ENCODE assay signal across 8 mouse cellular contexts in the genomic region with DNA sequence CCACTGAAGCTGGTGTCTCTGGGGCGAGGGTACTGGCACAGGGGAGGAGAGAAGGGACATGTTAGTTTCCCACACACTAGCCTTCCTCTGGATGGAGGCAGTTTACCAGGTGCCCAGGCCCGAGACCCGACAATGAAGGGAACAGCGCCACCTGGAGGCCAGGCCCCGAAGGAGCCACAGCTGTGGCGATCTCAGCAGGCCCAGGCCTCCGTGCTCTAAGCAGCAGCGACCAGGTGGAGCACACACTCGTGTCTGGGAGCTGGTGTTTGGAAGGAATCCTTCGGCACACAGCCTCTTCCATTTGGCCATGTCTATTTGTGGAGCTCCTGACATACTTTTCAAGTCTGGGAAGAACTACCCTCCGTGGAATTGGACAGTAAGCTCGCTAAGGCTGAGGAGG. TPM values are rescaled to one million over a fixed set of nuclear protein-coding genes. Genes with fewer than 3 reads are reported as not detected.
DNase-seq lines count a peak whose midpoint lies in the region; ATAC-seq and TF ChIP-seq lines count a peak whose summit lies in the region.

No protein-coding gene starts in this region.

- WGBS in forebrain, postnatal 0 days, result 30% methylated on average over 12 of the region's 12 CpGs
- 33% methylated on average over 12 of the region's 12 CpGs for WGBS in forebrain, embryonic 16.5 days
- WGBS in embryonic facial prominence, embryonic 10.5 days, result 36% methylated on average over 12 of the region's 12 CpGs
- 32% methylated on average over 12 of the region's 12 CpGs for WGBS in limb, embryonic 10.5 days
- WGBS in stomach, embryonic 16.5 days, result 33% methylated on average over 12 of the region's 12 CpGs

- peaks cover 28% of the 10 kb centered on the region; the same call in 1 of the 2 replicates for H3K36me3 ChIP-seq in forebrain, postnatal 0 days (ENCODE audit: insufficient read depth)
- H3K36me3 ChIP-seq in forebrain, embryonic 16.5 days (ENCODE audit: control insufficient read depth, insufficient read depth), result no peaks in the 10 kb centered on the region
- peaks cover 77% of the 10 kb centered on the region for H3K36me3 ChIP-seq in embryonic facial prominence, embryonic 10.5 days (replicated peaks)
- peaks cover 80% of the 10 kb centered on the region for H3K36me3 ChIP-seq in limb, embryonic 10.5 days
- H3K36me3 ChIP-seq in stomach, embryonic 16.5 days (ENCODE audit: control insufficient read depth, insufficient read depth, low read length), result 0 out of 2 replicates have a peak, but pooled peaks cover 12% of the 10 kb centered on the region

- H3K4me2 ChIP-seq in forebrain, postnatal 0 days (ENCODE audit: low read depth), result no peak overlapping the region
- H3K4me2 ChIP-seq in forebrain, embryonic 16.5 days (ENCODE audit: low read length), result no peak overlapping the region
- no peak overlapping the region for H3K4me2 ChIP-seq in stomach, embryonic 16.5 days (ENCODE audit: low read depth, low read length)

- H3K27ac ChIP-seq in forebrain, postnatal 0 days (ENCODE audit: low read depth, low read length), result no peak overlapping the region
- no peak overlapping the region for H3K27ac ChIP-seq in forebrain, embryonic 16.5 days (ENCODE audit: low read length)
- no peak overlapping the region; the same call in 1 of the 2 replicates for H3K27ac ChIP-seq in embryonic facial prominence, embryonic 10.5 days (replicated peaks)
- H3K27ac ChIP-seq in limb, embryonic 10.5 days, result no peak overlapping the region
- H3K27ac ChIP-seq in stomach, embryonic 16.5 days (ENCODE audit: low read length), result no peak overlapping the region

- TF ChIP-seq CTCF in forebrain, postnatal 0 days (IDR thresholded peaks at IDR 0.05; ENCODE audit: low read depth), result peak; percentile 82

- no peak overlapping the region for H3K9ac ChIP-seq in forebrain, postnatal 0 days
- no peak overlapping the region for H3K9ac ChIP-seq in forebrain, embryonic 16.5 days (replicated peaks; ENCODE audit: low read depth, low read length)
- no peak overlapping the region for H3K9ac ChIP-seq in stomach, embryonic 16.5 days (ENCODE audit: low read length)

- no peak for ATAC-seq in forebrain, postnatal 0 days
- no peak for ATAC-seq in forebrain, embryonic 16.5 days
- ATAC-seq in hematopoietic stem cell, adult 5-6 weeks (replicated peaks in 1 of 2; ENCODE audit: insufficient read depth in 1 of 2, low FRiP score in 2 of 2, low TSS enrichment in 1 of 2, low read depth in 1 of 2, poor library complexity in 2 of 2, severe bottlenecking in 2 of 2), result peak; percentile 67 to 70
- peak; percentile 37; the same call in 1 of the 2 replicates for ATAC-seq in stomach, embryonic 16.5 days (ENCODE audit: insufficient read depth, low FRiP score)

- DNase-seq in forebrain, postnatal 0 days, result no peak
- peak; percentile 92 for DNase-seq in adrenal gland, postnatal 14 days
- DNase-seq in embryonic facial prominence, embryonic 10.5 days (ENCODE audit: low spot score), result peak; percentile 84
- DNase-seq in limb, embryonic 10.5 days (ENCODE audit: low spot score), result peak; percentile 92
- peak; percentile 83 for DNase-seq in naive thymus-derived CD4-positive, alpha-beta T cell, adult 2 months (ENCODE audit: low read depth)

- H3K27me3 ChIP-seq in forebrain, postnatal 0 days (ENCODE audit: insufficient read depth, low read length), result no peaks in the 10 kb centered on the region
- no peaks in the 10 kb centered on the region for H3K27me3 ChIP-seq in forebrain, embryonic 16.5 days (replicated peaks; ENCODE audit: control insufficient read depth, insufficient read depth, low read length)
- no peaks in the 10 kb centered on the region for H3K27me3 ChIP-seq in embryonic facial prominence, embryonic 10.5 days (replicated peaks; ENCODE audit: low read depth, poor library complexity, severe bottlenecking)
- H3K27me3 ChIP-seq in limb, embryonic 10.5 days (ENCODE audit: low read depth, poor library complexity, severe bottlenecking), result 0 out of 2 replicates have a peak, but pooled peaks cover 10% of the 10 kb centered on the region
- no peaks in the 10 kb centered on the region for H3K27me3 ChIP-seq in stomach, embryonic 16.5 days (ENCODE audit: control insufficient read depth, insufficient read depth, low read length)

- no peak overlapping the region for H3K4me3 ChIP-seq in forebrain, postnatal 0 days (ENCODE audit: low read depth, low read length)
- no peak overlapping the region for H3K4me3 ChIP-seq in forebrain, embryonic 16.5 days (replicated peaks; ENCODE audit: low read length)
- H3K4me3 ChIP-seq in embryonic facial prominence, embryonic 10.5 days, result no peak overlapping the region
- H3K4me3 ChIP-seq in limb, embryonic 10.5 days, result no peak overlapping the region
- H3K4me3 ChIP-seq in stomach, embryonic 16.5 days (replicated peaks; ENCODE audit: low read length), result no peak overlapping the region

- H3K4me1 ChIP-seq in forebrain, postnatal 0 days (ENCODE audit: insufficient read depth), result peaks cover 12% of the 10 kb centered on the region; the same call in 1 of the 2 replicates
- peaks cover 26% of the 10 kb centered on the region for H3K4me1 ChIP-seq in forebrain, embryonic 16.5 days (replicated peaks; ENCODE audit: control insufficient read depth, insufficient read depth, low read length)
- peaks cover 28% of the 10 kb centered on the region for H3K4me1 ChIP-seq in embryonic facial prominence, embryonic 10.5 days
- H3K4me1 ChIP-seq in limb, embryonic 10.5 days, result peaks cover 30% of the 10 kb centered on the region
- peaks cover 20% of the 10 kb centered on the region; the same call in 1 of the 2 replicates for H3K4me1 ChIP-seq in stomach, embryonic 16.5 days (ENCODE audit: control insufficient read depth, insufficient read depth, low read length)

- no peaks in the 10 kb centered on the region for H3K9me3 ChIP-seq in forebrain, postnatal 0 days (ENCODE audit: low read length)
- no peaks in the 10 kb centered on the region for H3K9me3 ChIP-seq in forebrain, embryonic 16.5 days (ENCODE audit: control insufficient read depth, low read length)
- H3K9me3 ChIP-seq in embryonic facial prominence, embryonic 10.5 days, result no peaks in the 10 kb centered on the region
- H3K9me3 ChIP-seq in limb, embryonic 10.5 days (replicated peaks), result no peaks in the 10 kb centered on the region
- H3K9me3 ChIP-seq in stomach, embryonic 16.5 days (replicated peaks; ENCODE audit: control insufficient read depth, low read length), result no peaks in the 10 kb centered on the region

RNA-seq across cellular contexts. Expression of a gene that starts 8.5 kb away (rescaled TPM):
- 214 and 330 TPM in 2 replicates for total RNA-seq in forebrain, postnatal 0 days (2014; rRNA removed)
- polyA plus RNA-seq in forebrain, postnatal 0 days (2015; fragmentation: Nextera tagmentation; extraction: Ambion mirVana), result 388 and 459 TPM in 2 replicates
- 253 and 266 TPM in 2 replicates for polyA plus RNA-seq in forebrain, embryonic 16.5 days (2015; fragmentation: Nextera tagmentation; extraction: Ambion mirVana)
- total RNA-seq in adrenal gland, postnatal 14 days (2021), result 162 and 182 TPM in 2 replicates
- polyA plus RNA-seq in embryonic facial prominence, embryonic 10.5 days (2016; fragmentation: Nextera tagmentation; extraction: Ambion mirVana), result 407 and 410 TPM in 2 replicates
- total RNA-seq in hematopoietic stem cell, adult 5-6 weeks (2017), result 97.7 and 113 TPM in 2 replicates
- polyA plus RNA-seq in limb, embryonic 10.5 days (2016; fragmentation: Nextera tagmentation; extraction: Ambion mirVana), result 400 and 433 TPM in 2 replicates
- 243 and 267 TPM in 2 replicates for polyA plus RNA-seq in stomach, embryonic 16.5 days (2015; fragmentation: Nextera tagmentation; extraction: Ambion mirVana)

RNA-seq across cellular contexts. Expression of a gene that starts 42.4 kb away (rescaled TPM):
- total RNA-seq in forebrain, postnatal 0 days (2014; rRNA removed), result 0.08 TPM in 1 of 2 replicates, not detected in the other
- polyA plus RNA-seq in forebrain, postnatal 0 days (2015; fragmentation: Nextera tagmentation; extraction: Ambion mirVana), result 0.06 TPM in 2 replicates
- 0.30 TPM in 1 of 2 replicates, not detected in the other for polyA plus RNA-seq in forebrain, embryonic 16.5 days (2015; fragmentation: Nextera tagmentation; extraction: Ambion mirVana)
- 0.53 and 0.56 TPM in 2 replicates for total RNA-seq in adrenal gland, postnatal 14 days (2021)
- not detected in 2 replicates for polyA plus RNA-seq in embryonic facial prominence, embryonic 10.5 days (2016; fragmentation: Nextera tagmentation; extraction: Ambion mirVana)
- not detected in 2 replicates for total RNA-seq in hematopoietic stem cell, adult 5-6 weeks (2017)
- polyA plus RNA-seq in limb, embryonic 10.5 days (2016; fragmentation: Nextera tagmentation; extraction: Ambion mirVana), result not detected in 2 replicates
- polyA plus RNA-seq in stomach, embryonic 16.5 days (2015; fragmentation: Nextera tagmentation; extraction: Ambion mirVana), result 0.34 and 1.3 TPM in 2 replicates

Comparison
In these comparisons a context has a peak if more than half of its experiments do, and no peak if none do; other contexts are left out.
1. ATAC-seq: peak in hematopoietic stem cell, adult 5-6 weeks (2 of 2) and stomach, embryonic 16.5 days (single experiment); none in forebrain, postnatal 0 days (single experiment) and forebrain, embryonic 16.5 days (single experiment).